Mouse (Mus musculus): ENCODE data around the gene Kif21b.

- TF ChIP-seq CTCF (IDR thresholded peaks at IDR 0.05; ENCODE audit: insufficient read depth, low read depth, low read length) (no peak), POLR2A (IDR thresholded peaks at IDR 0.05; ENCODE audit: insufficient read depth, low read depth, low read length) (no peak)
These were observed 11.1 kb downstream of the Kif21b start for GRCm38 (mm10) chr1:136142336-136142735.

Measured in olfactory bulb, adult 2 months (tissue).